Mouse (Mus musculus) liver, adult 2 months (tissue): Measurements from ENCODE around the gene Zfp827.

ENCODE experiments used
- CTCF ChIP-seq: fragments of 200-500 bp; IDR thresholded peaks from 2 replicates; pipeline ENCODE4 v1.5.1; 2011; ENCODE audit warnings: low read depth, low read length, control low read depth
- POLR2A ChIP-seq: fragments of 200-500 bp; IDR thresholded peaks from 2 replicates; pipeline ENCODE4 v1.6.1; 2011; ENCODE audit warnings: low read length, control low read depth; ENCODE audit not compliant: insufficient read depth; ENCODE audit errors: extremely low read depth

- TF ChIP-seq CTCF (no peak), POLR2A (no peak)
Observed at GRCm38 (mm10) chr8:79117711-79118110, 89.5 kb downstream of the Zfp827 start.
